Mouse (Mus musculus): ENCODE data around the gene Rora.

- TF ChIP-seq POLR2A (IDR thresholded peaks at IDR 0.05; ENCODE audit: low read depth, low read length) (no peak), CTCF (IDR thresholded peaks at IDR 0.05; ENCODE audit: extremely low read depth, insufficient read length, insufficient replicate concordance, low read depth, low read length) (no peak)
Observed at GRCm38 (mm10) chr9:69146937-69147336, 493.4 kb downstream of the Rora start.
